Mouse (Mus musculus): ENCODE measurements around the gene Dyrk1a.

DNA sequence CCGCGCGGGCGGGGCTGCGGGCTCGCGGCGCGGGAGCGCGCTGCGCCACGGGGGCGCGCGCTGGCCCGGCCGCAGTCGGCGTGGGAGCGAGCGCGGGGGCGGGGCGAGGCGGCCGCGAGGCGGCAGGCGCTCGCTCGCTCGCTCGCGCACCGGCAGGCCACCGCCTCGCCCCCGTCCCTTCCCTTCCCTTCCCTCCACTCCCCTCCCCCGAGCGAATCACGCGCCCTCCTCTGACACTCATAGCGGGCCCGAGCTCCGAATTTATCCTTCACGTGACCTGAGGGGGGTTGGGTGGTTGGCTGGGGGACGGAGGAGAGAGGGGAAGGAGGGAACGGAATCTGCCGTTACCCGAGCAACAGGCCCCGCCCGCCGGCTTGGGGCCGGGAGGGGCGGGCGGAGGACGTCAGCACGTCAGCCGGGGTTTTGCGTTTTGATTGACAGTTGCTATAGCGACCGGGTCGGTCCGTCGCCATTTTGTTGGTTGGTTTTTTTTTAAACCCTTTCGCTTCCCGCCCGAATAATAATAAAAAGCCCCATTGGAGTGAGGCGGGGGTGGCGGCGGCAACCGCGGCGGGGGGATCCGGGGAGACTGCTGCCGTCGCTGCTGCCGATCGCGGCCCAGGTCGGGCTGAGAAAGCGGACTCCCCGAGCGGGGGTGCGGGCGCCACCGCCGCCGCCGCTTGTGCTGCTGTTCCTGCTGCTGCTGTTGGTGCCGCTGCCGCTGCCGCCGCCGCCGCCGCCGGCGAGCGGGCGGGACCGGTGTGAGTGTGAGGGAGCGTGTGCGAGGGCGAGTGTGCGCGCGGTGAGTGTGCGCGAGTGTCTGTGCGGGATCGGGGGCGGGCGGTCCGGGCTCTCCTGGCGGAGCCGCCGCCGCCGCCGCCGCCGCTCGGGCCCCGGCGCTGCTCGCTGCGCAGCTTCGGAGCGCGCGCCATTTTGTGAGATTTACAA is at the start of gene Dyrk1a:
- TF ChIP-seq CTCF (IDR thresholded peaks at IDR 0.05; ENCODE audit: low read depth): 0 out of 2 replicates have a peak, but pooled peaks have one; percentile 5
- no peak for TF ChIP-seq EP300 (IDR thresholded peaks at IDR 0.05; ENCODE audit: low read depth)
